Mouse (Mus musculus): ENCODE results near the gene Tead1.

Tead1 gene

DNA sequence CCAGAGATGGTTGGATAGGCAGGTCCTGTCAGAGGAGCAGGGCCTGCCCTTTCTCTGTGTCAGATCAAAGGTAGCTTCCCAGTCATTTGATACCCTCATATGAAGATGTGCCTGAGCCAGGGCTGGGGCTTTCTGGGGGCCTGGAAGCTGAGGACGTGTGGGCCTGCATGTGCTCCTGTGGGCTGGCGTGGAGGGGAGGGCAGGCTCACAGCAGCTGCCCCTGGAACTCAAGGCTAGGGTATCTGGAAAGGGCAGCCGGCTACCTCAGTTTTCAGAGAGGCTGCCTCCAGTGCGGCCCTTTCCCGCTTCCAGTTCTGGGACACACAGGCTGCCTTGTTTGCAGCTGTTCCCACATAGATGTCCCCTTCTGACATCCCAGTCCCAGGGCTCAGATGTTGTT lies 96.7 kb downstream of the Tead1 start:
- DNase-seq (ENCODE audit: low read depth, low spot score): no peak

DNA sequence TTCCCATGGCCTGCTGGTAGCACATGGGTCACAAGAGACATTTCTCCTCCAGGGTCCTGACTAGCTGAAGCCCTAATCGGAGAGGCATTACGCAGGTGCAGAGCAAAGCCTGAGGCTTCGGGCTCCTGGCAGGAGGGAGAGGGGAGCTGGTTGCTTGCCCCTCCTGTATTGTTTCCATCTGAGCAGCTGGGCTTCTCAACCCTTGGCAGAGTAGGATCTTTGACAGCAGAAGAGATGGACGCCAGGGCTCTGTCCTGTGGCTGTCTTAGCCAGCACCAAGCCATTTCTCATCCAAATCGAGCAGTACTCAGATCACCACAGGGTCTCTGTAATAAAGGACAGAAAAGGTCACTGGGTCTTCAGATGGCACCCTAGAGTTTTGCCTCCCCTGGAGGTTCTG lies 97.6 kb downstream of the Tead1 start:
- DNase-seq (ENCODE audit: low read depth, low spot score): no peak

DNA sequence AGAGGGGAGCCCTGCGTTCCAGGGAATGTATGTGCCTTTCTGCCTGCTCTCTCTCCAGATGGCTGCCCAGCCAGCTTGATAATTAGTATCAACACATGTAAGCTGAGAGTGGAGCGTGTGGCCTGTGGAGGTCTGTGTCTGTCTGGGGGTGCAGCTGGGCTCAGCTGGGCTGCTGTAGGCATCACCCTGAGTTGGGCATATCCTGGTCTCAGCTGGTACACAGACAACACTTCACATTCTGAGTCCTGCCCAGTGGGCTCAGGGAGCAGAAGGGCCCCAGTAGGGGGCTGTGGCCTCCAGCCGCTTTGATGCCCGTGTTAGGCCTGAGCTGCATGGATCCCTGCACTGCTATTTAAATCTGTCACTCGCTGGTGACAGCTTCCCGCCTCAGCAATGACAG lies 100.5 kb downstream of the Tead1 start:
- no peak for DNase-seq (ENCODE audit: low read depth, low spot score)

DNA sequence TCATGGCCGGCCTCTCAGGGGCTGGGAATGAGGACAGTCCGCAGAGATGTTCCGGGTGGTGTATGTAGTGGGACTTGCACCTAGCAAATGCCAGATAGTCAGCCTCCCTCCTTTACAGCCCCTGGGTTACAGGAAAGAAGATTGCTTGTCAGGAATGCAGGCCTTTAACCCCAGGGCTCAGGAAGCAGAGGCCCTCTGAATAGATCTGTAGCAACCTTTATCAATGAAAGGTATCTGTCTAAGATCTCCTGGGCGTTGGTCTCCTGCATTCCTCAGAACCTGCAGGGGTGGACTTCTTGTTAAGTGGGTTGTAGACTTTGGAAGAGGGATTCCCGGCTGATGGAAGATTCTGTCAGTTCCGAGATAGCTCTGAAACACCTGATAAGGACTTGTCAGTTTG lies 101.8 kb downstream of the Tead1 start:
- DNase-seq (ENCODE audit: low read depth, low spot score): no peak

DNA sequence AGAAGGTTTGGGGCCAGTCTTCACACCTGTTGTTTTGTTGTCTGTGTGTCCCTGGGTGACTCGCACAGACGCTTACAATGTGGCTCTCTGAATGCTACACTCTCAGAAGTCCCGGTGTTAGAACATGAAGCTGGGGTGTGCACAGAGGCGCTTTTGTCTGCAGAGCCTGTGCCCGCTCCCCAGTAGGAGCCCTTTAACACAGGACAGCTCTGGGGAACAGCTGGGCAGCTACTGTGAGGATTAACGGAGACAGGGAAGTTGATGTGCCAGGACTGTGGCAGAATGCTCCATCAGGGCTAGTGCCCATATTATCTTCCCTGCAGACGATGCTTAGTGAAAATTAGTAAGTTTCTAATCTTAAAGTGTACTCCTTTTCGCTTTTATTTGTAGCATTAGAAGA lies 102.9 kb downstream of the Tead1 start:
- DNase-seq (ENCODE audit: low read depth, low spot score): no peak

DNA sequence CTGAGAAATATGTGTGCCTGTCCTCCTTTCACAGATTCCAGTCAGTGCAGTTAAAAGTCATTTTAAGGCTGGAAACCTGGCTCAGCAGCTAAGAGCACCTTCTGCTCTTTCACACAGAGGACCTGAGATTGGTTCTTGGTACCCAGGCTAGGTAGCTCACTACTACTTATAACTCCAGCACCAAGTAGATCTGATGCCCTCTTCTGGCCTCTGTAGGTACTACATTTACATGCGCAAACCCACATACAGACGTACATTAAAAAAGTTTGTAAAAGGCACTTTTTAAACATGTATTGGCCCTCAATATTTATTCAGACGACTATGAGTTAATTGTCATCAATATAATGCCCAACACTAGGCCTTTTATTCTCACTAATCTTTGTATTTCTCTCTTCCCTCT lies 105.2 kb downstream of the Tead1 start:
- DNase-seq (ENCODE audit: low read depth, low spot score): peak; percentile 50

DNA sequence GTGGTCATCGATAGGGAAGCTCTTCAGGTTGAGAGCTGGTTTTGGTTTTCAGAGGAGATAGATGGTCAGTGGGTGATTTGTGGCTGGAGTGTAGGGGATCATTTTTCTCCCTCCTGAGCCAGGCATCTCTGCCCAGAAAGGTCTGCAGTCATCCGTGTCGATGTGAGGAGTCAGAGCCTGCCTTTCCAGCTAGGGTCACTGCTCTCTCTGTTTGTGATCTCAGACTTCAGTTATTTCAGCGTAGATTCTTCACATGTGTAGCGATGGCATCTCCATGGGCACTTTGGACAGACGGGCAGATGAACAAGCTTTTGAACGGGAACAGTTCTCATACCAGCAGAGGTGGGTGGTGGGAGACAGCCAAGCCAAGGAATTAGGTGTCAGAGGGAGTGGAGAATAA lies 106.2 kb downstream of the Tead1 start:
- DNase-seq (ENCODE audit: low read depth, low spot score): no peak

DNA sequence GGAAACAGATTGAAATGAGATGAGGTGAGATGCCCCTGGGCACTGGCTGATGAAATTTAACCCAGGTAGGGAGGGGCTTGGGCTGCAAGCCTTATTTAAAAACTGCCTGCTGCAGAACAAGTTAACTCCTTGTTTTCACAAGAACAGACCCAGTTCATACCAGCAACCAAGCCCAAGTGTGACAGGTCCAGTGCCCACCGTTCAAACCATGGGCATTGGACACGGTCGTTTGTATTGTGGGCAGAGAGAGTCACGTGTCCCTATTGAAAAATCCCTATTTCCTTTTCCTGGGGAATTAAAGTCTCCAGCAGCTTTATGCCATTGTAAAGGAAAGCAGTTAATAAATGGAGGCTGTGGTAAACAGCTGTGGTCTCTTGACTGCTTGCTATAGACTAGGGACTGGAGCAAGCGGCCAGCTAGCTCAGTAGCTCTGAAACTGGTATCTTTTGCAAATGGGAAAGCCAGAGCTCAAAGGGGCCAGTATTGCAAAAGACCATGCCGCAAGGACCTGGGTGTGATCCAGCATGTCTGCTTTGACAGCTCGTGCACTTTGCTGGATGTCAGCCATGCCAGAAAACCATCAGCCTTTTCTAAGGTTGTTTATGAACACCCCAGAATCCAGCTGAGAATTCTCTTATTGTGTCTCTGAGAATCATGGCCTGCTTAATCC lies 107.6 kb downstream of the Tead1 start:
- no peak for DNase-seq (ENCODE audit: low read depth, low spot score)

DNA sequence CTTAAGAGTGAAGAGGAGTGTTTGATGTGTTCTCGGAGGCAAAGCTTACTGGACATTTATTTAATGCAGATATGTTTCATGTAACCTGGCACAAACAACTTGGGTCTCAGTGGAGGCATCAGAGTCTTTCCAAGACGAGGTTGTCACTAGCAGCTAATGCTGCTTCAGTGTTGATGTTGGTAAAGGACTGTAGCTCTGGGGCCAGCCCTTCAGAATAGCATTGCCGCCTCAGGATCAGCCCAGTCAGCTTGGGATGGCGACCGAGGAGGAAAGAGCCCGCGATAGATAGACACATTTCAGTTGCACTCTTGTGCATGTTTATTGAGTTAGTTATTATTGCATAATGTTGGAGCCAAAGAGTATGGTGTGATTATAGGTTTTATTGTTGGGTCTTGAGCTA lies 108.2 kb downstream of the Tead1 start:
- no peak for DNase-seq (ENCODE audit: low read depth, low spot score)

DNA sequence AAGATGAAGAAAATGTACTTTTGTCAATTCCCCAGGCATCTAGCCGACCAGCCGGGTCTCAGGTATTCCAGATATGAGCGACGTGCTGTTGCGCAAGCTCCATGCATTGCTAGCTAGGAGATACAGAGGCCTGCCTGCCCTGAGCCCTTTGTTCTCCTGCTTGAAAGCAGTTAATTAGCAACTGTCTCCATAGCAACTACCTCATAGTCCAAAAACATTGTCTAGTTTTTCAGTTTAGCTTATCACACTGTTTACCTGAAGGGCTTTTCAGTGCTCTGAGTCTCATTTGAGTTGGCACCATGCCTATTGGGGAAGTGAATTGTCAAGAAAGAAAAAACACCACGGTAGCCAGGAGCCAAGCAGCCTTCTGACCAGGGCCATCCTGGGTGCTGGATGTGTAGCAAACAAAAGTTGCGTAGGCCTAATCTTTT lies 109.2 kb downstream of the Tead1 start:
- DNase-seq (ENCODE audit: low read depth, low spot score): no peak

DNA sequence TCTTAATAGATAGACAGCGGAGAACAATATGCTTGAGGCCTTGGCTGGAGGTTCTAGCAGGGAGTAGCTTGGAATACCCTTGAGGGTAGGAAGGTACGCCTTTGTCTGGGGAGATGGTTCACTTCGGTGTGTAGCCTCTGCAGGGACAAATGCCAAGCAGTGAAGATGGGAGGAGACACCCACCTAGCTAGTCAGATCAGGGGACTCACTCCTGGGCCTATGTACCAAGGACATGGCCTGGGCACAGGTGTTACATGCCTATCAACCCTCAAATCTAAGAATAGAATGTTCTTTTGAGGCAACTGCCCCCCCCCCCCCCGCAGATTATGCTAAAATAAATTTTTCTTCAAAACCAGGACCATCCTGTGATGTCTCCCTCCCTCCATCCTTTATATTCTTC lies 110.6 kb downstream of the Tead1 start:
- DNase-seq (ENCODE audit: low read depth, low spot score): no peak

DNA sequence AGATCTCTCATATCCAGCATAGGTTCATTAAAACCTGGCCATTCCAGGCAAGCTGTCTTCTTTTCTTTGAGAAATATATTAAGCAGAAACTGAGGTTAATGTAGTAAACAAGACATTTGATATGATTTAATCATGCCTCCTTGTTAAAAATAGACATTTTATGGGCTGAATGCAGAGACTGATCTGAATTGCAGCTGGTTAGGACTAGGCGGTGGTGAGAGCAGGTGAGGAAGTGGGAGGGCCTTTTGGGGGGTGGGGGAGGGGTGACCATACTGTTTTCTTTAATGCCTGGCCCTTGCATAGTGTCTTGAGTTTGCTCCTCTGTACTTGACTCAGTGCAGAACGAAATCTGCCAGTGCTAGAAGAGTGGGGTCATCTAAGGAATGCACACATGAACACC lies 111.2 kb downstream of the Tead1 start:
- no peak for DNase-seq (ENCODE audit: low read depth, low spot score)

DNA sequence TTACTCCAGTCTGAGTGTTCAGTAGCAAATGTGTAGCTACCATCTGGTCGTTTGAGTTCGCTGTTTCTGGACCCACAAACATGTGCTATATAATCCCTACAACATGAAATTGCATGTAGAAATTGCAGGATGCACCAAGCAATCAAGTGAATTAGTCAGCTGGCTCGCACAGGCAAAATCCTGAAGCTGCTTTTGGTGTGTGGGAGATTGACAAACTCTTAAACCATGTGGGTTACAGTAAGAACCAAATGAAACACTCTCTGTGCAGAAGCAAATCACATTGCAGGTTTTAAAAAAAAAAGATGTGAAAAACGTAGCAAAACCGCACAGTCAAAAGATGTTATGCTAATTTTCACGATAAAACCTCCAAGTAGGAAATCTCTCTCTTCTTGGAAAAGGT lies 113.6 kb downstream of the Tead1 start:
- no peak for DNase-seq (ENCODE audit: low read depth, low spot score)

DNA sequence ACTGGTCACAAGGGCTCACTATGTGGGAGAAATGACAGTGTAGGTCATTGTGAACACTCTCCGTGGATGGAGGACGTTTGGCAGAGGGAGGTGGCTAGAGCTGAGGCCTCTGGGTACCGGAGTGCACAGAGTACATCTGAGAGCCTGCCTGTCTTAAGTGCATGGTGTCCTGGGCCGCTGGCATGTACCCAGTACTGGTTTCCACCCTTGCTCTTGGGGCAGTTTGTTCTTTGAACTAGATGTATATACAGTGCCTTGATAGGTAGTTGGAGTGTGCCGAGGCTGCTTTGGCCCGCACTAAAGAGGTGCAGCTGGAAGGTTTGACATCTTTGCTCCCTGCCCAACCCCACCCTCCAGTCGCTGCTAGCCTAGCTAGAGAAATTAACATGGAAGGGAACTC lies 114.8 kb downstream of the Tead1 start:
- DNase-seq (ENCODE audit: low read depth, low spot score): no peak

DNA sequence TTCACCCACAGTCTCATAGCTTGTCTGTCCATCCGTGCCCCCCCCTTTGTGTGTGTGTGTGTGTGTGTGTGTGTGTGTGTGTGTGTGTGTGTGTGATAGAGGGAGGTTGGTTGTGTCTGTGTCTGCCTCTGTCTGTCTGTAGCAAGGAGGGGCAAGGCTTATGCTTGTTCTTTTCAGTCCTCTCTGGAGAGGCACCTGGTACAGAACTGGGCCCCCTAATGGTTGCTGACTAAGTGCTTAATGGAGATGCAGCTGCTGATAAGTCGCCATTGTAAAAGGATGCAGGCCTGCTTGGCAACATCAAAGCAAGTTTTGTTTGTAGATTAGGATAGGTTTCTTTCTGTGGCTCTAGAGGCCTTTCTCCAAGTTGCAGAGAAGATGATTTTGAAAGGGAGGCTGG lies 115.4 kb downstream of the Tead1 start:
- DNase-seq (ENCODE audit: low read depth, low spot score): no peak

DNA sequence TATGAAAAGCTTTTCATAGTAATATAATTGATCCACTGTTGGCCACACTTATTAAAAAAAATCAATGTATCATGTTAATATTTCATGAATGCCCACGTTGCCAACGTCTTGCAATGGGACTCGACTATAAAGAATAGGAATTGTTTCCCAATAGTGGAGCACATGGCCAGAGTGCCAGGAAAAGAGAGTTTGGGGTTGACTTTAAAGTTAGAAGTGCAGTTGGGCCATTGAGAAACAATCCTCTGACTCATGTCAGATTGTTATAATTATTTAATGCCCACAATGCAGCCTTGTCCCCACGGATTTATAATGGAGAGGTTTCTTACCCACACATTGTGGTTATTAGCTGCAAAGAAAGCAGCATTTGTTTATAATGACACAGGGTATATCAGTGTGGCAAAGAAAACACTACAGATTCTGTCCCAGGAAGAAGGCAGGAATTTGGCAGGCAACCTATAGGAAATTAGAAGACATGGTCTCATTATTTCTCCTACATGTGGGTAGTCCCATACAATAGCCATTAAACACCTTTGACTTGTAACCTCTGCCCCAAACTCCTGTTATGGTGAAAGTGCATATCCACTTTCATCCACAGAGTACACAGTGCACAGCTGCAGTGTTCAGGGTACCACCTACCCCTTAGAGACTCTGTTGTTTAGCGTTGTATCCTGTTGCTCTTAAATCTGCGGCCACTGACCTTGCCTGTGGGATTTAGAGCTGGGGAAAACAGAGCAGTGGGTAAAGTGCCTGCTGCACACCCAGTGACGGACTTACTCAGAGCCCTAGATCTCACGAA lies 118.6 kb downstream of the Tead1 start:
- no peak for DNase-seq (ENCODE audit: low read depth, low spot score)

DNA sequence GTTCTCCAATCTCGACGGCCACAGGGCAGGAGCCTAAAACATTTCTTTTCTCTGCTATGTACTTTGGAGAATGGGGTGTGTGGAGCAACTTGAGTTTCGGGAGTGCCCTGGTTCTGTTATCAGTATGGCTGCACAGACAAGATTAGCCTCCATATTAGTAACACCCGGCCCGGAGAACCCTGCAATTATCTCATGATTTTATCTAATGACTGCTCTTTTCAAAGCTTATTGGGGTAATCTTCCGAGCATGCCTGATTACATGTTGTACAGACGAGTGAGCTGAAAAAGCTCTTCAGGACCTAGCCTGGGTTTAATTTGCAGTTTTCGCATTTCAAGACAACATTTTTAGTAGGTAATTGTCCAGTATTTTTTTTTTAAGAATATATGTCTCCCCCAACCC lies 122.6 kb downstream of the Tead1 start:
- DNase-seq (ENCODE audit: low read depth, low spot score): no peak

DNA sequence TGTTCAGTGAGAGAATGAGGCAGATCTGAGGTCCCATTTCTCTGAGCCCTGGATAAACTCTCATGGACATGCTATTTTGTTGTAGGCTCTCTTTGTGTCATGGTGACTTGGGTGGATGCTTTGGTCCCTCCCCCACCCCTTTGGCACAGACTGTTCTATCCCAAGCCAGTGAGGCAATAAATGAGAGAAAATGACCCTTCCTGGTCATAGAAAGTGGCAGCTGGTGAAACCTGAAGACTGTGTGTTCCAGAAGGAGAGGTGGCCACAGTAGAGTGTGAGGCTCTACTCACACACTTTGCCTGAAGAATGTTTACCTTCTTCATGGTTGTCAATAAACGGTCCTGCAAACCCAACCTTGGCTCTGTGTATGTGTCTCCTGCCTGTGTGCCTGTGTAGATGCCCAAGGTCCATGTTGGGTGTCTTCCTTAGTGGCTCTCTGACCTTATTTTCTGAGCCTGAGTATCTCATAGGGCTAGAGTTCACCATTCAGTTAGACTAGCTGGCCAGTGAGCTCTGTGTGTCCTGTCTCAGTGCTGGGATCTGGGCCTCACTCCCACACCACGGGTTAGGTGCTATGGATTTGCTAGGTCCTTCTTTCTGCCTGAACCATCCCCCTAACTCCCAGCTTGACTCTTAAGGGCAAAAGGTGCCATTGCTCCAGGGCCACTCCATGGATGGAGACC lies 127.7 kb downstream of the Tead1 start:
- no peak for DNase-seq (ENCODE audit: low read depth, low spot score)

DNA sequence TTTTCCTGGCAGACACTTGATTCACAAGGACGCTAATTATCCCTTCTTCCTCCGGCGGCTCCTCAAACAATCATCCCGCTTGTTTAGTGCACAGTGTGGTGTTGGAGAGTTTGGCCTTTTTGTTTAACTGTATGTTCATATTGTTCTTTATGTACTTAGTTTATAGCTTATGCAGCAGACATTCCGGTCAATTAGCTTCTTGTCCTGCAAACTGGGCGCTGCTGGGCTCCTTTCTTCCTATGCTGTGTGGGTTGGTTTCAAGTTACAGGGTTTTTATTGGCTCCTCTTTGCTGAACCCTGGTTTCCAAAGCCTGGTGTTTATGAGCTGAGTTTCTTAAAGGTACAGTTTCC lies 128.3 kb downstream of the Tead1 start:
- no peak for DNase-seq (ENCODE audit: low read depth, low spot score)

DNA sequence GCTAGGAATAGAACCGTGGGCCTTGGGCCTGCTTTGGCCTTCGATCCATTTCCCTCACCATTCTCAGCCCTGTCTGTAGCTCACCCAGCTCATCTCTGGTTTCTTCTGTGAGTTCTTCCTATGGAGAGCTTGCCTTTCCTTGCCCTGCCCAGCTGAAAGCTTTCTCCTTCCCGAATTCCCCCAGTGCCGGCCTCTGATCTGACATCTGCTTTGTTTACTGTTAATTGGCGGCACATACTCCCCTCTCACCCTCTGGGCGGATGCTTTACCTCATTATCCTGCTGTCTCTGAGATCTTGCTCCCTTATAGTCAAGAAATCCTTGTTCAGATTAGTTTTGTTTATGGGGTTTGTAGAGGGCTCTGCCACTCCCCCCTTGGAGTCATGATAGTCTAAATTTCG lies 131.6 kb downstream of the Tead1 start:
- DNase-seq (ENCODE audit: low read depth, low spot score): no peak

DNA sequence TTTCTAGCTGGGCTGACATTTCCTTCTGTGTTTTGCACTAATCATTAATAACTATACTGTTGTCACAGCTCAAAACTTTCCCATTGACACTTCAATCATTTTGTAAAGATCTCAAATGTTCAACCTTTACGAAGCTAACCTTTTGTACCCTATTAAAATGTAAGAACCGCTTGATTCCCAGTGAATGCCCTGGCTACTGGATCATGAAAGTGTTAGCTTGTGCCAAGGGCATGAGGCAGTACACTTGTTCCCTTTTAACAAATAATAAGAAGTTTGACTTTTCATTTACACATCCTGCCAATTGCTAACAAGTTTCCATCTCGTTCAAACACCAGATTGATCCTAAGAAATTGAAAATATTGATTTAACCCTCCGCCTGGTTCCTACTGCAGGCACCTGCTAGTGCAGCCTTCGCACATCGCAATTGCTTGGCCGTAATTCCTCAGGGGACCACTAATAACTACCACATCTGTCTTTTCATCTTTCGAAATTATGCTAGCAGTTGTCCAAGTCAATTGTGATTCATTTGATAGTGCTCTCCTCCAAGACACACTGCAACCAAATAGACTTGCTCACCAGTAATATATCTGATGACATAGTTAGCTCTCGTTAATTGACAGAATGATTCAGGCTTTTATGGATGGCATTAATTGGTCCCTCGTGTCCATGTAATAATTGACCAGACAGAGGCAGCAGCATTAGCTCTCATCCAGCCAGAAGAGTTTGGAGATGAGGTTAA lies 133.1 kb downstream of the Tead1 start:
- no peak for DNase-seq (ENCODE audit: low read depth, low spot score)

DNA sequence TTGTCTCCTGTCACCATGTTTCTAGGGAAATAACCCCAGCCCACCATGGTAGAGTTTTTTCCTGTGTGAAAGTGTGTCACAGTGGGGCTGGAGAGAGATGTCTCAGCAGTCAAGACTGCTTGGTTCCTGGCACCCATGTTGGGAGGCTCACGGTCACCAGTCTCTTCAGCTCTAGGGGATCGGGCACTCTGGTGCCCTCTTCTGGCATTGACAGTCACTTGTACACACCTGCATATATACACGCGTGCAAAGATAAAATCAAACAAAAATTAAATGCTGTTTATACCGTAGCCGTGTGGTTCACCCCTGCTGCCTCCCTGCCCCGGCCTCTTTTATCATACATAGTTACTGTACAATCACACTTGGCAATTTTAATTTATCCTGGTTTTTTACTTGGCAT lies 134.0 kb downstream of the Tead1 start:
- peak; percentile 21 for DNase-seq (ENCODE audit: low read depth, low spot score)

Measured in A20 (cell line).